Mouse (Mus musculus) hindbrain, embryonic 10.5 days (tissue): Measurements from ENCODE around the gene Olfr1449. TPM values are rescaled to one million over a fixed set of nuclear protein-coding genes. Genes with fewer than 3 reads are reported as not detected.
"Not testable (repeated sequence)": the region's sequence is repeated elsewhere in the genome, so short reads cannot be mapped to it uniquely, and the experiment has no call there.

Experiments
- DNase-seq: peaks from one replicate; pipeline ENCODE4 v3.0.0-alpha.2; 2017; ENCODE audit warnings: low spot score
- H3K27ac ChIP-seq: fragments of 300-500 bp; sonication (generic); 2 replicates; pipeline ENCODE4 v1.5.1; 2016; ENCODE audit warnings: mild to moderate bottlenecking, moderate library complexity
- H3K27me3 ChIP-seq: fragments of 300-500 bp; sonication (generic); 2 replicates; pipeline ENCODE4 v1.6.1; 2016; ENCODE audit warnings: mild to moderate bottlenecking; ENCODE audit not compliant: poor library complexity, insufficient read depth, severe bottlenecking
- H3K36me3 ChIP-seq: fragments of 300-500 bp; sonication (generic); 2 replicates; pipeline ENCODE4 v1.6.1; 2016; ENCODE audit warnings: mild to moderate bottlenecking, moderate library complexity
- H3K4me1 ChIP-seq: fragments of 300-500 bp; sonication (generic); replicated peaks from 2 replicates; pipeline ENCODE4 v1.6.1; 2016; ENCODE audit warnings: mild to moderate bottlenecking
- H3K4me3 ChIP-seq: fragments of 300-500 bp; sonication (generic); 2 replicates; pipeline ENCODE4 v1.5.1; 2016; ENCODE audit warnings: mild to moderate bottlenecking, moderate library complexity
- H3K9me3 ChIP-seq: fragments of 300-500 bp; sonication (generic); 2 replicates; pipeline ENCODE4 v1.6.1; 2016; ENCODE audit warnings: mild to moderate bottlenecking, moderate library complexity
- WGBS: fragments of 180-500 bp; shearing (Covaris S2); methylation state at CpG from one replicate; pipeline ENCODE4 v1.1.7; 2016; 5-methylcytosine and 5-hydroxymethylcytosine counted together
- polyA plus RNA-seq: library from polyadenylated mRNA; unstranded; fragments of >200 nt; fragmentation: Nextera tagmentation; extraction: Ambion mirVana; gene quantifications from 2 replicates; pipeline ENCODE4 v1.2.1, GENCODE M21; 2016

Gene Olfr1449
- not detected in 2 replicates for polyA plus RNA-seq

DNA sequence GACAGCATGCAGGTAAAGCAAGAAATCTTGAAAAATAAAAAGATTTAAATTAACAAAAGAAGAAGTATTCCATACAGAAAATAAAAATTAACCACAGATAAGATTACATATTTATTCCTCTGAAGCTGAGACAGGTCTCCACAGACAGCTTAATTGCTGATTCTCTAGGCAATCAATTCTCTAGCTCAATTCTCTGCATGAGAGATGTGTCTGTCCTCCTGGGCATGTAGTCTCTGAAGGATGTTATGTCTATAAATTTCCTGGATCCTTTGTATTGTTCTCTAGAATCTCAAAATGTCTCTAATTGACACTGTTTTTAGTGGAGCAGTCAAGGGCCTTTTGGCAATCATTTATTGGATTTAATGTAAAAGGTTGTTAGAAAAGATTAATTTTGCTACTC is at the start of gene Olfr1449:
TSS of gene Olfr1449 (plus strand) at position 301 of the 400 bp plus-strand sequence.
- no peaks in the 10 kb centered on the region for H3K27me3 ChIP-seq
- no peaks in the 10 kb centered on the region for H3K36me3 ChIP-seq
- DNase-seq, result no peak
- H3K4me1 ChIP-seq, result no peaks in the 10 kb centered on the region
- H3K4me3 ChIP-seq, result no peak within 1 kb of the TSS
- peaks cover 28% of the 10 kb centered on the region for H3K9me3 ChIP-seq
- H3K27ac ChIP-seq, result no peak within 1 kb of the TSS

GRCm38 (mm10) chr19:12883555-12883954 is 47.1 kb upstream of the Olfr1449 start, which contains the start of gene Olfr1445:
Gene Olfr1445 (plus strand): TSS chr19:12883855.
- Histone ChIP-seq H3K27me3 (no peaks in the 10 kb centered on the region), H3K36me3 (no peaks in the 10 kb centered on the region), H3K27ac (no peak within 1 kb of the TSS), H3K4me1 (no peaks in the 10 kb centered on the region), H3K4me3 (no peak within 1 kb of the TSS), H3K9me3 (0 out of 2 replicates have a peak, but pooled peaks cover 8% of the 10 kb centered on the region)
- DNase-seq, result no peak
- WGBS, result 88% methylated on average over 2 of the region's 2 CpGs

GRCm38 (mm10) chr19:12893424-12893823 is 37.2 kb upstream of the Olfr1449 start, which contains the start of gene Olfr1446:
Gene Olfr1446 (minus strand): TSS chr19:12893524.
- Histone ChIP-seq H3K4me3 (no peak within 1 kb of the TSS), H3K9me3 (0 out of 2 replicates have a peak, but pooled peaks cover 3% of the 10 kb centered on the region), H3K36me3 (no peaks in the 10 kb centered on the region), H3K4me1 (no peaks in the 10 kb centered on the region), H3K27me3 (no peaks in the 10 kb centered on the region), H3K27ac (no peak within 1 kb of the TSS)
- DNase-seq, result no peak
- 80% methylated on average over 1 of the region's 1 CpGs for WGBS

DNA sequence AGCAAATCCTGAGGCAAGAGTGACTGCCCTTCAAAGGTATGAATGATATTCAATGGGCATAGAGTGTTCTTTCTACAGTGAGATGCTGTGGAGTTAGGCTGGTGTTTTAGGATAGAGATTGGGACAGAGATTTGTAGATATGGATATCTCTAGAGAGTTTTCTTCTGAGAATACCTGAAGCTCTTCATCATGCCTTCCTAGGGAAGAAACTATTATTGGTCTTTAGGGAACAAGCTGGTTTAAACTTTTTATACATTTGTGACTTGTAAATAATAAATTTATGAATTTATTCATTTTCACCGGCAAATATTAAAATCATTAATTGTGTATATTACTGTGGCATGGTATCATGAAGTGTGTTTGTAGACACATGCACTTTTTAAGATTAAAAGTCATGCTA is 27.0 kb upstream of the Olfr1449 start, which contains the start of gene Olfr1447:
TSS of gene Olfr1447 (minus strand) at position 101 of the 400 bp plus-strand sequence.
- H3K9me3 ChIP-seq, result peaks cover 20% of the 10 kb centered on the region
- DNase-seq, result no peak
- no peaks in the 10 kb centered on the region for H3K36me3 ChIP-seq
- no peaks in the 10 kb centered on the region for H3K4me1 ChIP-seq
- no peak within 1 kb of the TSS for H3K27ac ChIP-seq
- no peak within 1 kb of the TSS for H3K4me3 ChIP-seq
- H3K27me3 ChIP-seq, result no peaks in the 10 kb centered on the region
- WGBS, result 94% methylated on average over 1 of the region's 1 CpGs

GRCm38 (mm10) chr19:12924319-12924718 is 6.3 kb upstream of the Olfr1449 start, which contains the start of gene Olfr1448:
Gene Olfr1448 (minus strand): TSS chr19:12924419.
- H3K36me3 ChIP-seq, result no peaks in the 10 kb centered on the region
- 81% methylated on average over 1 of the region's 1 CpGs for WGBS
- peaks cover 16% of the 10 kb centered on the region for H3K9me3 ChIP-seq
- H3K27ac ChIP-seq, result no peak within 1 kb of the TSS
- no peaks in the 10 kb centered on the region for H3K27me3 ChIP-seq
- no peak for DNase-seq
- H3K4me1 ChIP-seq, result no peaks in the 10 kb centered on the region
- H3K4me3 ChIP-seq, result no peak within 1 kb of the TSS

GRCm38 (mm10) chr19:12949958-12950357 is 19.3 kb downstream of the Olfr1449 start, which contains the start of gene Olfr1450:
Gene Olfr1450 (plus strand): TSS chr19:12950258.
- peaks cover 18% of the 10 kb centered on the region for H3K9me3 ChIP-seq
- DNase-seq, result no peak
- 97% methylated on average over 1 of the region's 1 CpGs for WGBS

DNA sequence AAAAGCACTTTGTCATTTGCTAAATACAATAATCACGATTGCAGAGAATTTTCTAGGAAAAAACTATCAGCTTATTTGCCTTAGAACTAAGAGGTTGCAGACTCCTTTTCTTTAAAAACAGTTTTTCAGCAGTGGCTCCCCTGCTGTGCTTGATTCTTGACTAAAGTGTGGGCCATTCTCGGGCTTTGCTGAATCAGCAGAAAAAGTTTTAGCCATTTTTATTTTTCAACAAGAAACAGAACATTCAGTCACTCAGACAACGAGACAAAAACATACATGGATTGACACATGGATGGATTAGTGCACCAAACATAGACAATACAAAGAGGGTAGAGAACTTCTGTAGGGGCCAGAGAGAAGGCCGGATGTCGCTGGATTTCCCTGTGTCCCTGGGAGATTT is 39.4 kb downstream of the Olfr1449 start:
- WGBS, result 85% methylated on average over 5 of the region's 5 CpGs
- H3K9me3 ChIP-seq, result peaks cover 38% of the 10 kb centered on the region
- DNase-seq, H3K4me1 ChIP-seq, H3K4me3 ChIP-seq, H3K27ac ChIP-seq, H3K36me3 ChIP-seq, H3K27me3 ChIP-seq: not testable (repeated sequence)

More at GRCm38 (mm10) chr19:12949958-12950357, 19.3 kb downstream of the Olfr1449 start, which contains the start of gene Olfr1450:
- no peaks in the 10 kb centered on the region for H3K27me3 ChIP-seq
- H3K36me3 ChIP-seq, result no peaks in the 10 kb centered on the region
- H3K27ac ChIP-seq, result no peak within 1 kb of the TSS
- H3K4me1 ChIP-seq, result no peaks in the 10 kb centered on the region
- no peak within 1 kb of the TSS for H3K4me3 ChIP-seq

Other genes with a start within 250 kb of the Olfr1449 start
- not detected in 2 replicates for gene Keg1, start 235.1 kb upstream of the Olfr1449 start, polyA plus RNA-seq
- gene Cntf, start 165.2 kb upstream of the Olfr1449 start, polyA plus RNA-seq, result 1.1 and 2.0 TPM in 2 replicates
- gene Zfp91, start 134.7 kb upstream of the Olfr1449 start, polyA plus RNA-seq, result 12.6 and 14.3 TPM in 2 replicates
- gene Lpxn, start 134.6 kb upstream of the Olfr1449 start, polyA plus RNA-seq, result 0.73 and 1.1 TPM in 2 replicates
- gene Gm5244, start 84.2 kb upstream of the Olfr1449 start, polyA plus RNA-seq, result not detected in 2 replicates
- gene Olfr1444, start 73.6 kb upstream of the Olfr1449 start, polyA plus RNA-seq, result not detected in 2 replicates
- not detected in 2 replicates for gene Olfr1445, start 47.0 kb upstream of the Olfr1449 start, polyA plus RNA-seq
- gene Olfr1446, start 37.3 kb upstream of the Olfr1449 start, polyA plus RNA-seq, result not detected in 2 replicates
- gene Olfr1447, start 27.1 kb upstream of the Olfr1449 start, polyA plus RNA-seq, result not detected in 2 replicates
- not detected in 2 replicates for gene Olfr1448, start 6.4 kb upstream of the Olfr1449 start, polyA plus RNA-seq
- not detected in 2 replicates for gene Olfr1450, start 19.4 kb downstream of the Olfr1449 start, polyA plus RNA-seq
- not detected in 2 replicates for gene Olfr1451, start 64.2 kb downstream of the Olfr1449 start, polyA plus RNA-seq
- gene Olfr1453, start 97.5 kb downstream of the Olfr1449 start, polyA plus RNA-seq, result not detected in 2 replicates
- not detected in 2 replicates for gene Olfr1454, start 129.8 kb downstream of the Olfr1449 start, polyA plus RNA-seq
- not detected in 2 replicates for gene Olfr1457, start 167.1 kb downstream of the Olfr1449 start, polyA plus RNA-seq
- not detected in 2 replicates for gene Olfr1458, start 175.9 kb downstream of the Olfr1449 start, polyA plus RNA-seq
- not detected in 2 replicates for gene Olfr1459, start 218.7 kb downstream of the Olfr1449 start, polyA plus RNA-seq
- gene Olfr1461, start 232.2 kb downstream of the Olfr1449 start, polyA plus RNA-seq, result not detected in 2 replicates